Mouse (Mus musculus) forebrain, embryonic 14.5 days (tissue): Measurements from ENCODE around the gene Mup3. TPM values are rescaled to one million over a fixed set of nuclear protein-coding genes. Genes with fewer than 3 reads are reported as not detected.
"Not testable (repeated sequence)": the region's sequence is repeated elsewhere in the genome, so short reads cannot be mapped to it uniquely, and the experiment has no call there.

ENCODE experiments used
- ATAC-seq: fragments of 200-750 bp; cut with Nextera tagmentation; 2 replicates; pipeline ENCODE4 v1.8.0; 2017; ENCODE audit warnings: mild to moderate bottlenecking, moderate library complexity
- DNase-seq: peaks from one replicate; pipeline ENCODE4 v3.0.0-alpha.2; 2015; ENCODE audit warnings: low spot score
- H3K27ac ChIP-seq: fragments of 300-500 bp; sonication (generic); 2 replicates; pipeline ENCODE4 v1.5.1; 2014; ENCODE audit warnings: low read depth, mild to moderate bottlenecking, control low read depth, low read length, moderate library complexity
- H3K27me3 ChIP-seq: fragments of 300-500 bp; sonication (generic); replicated peaks from 2 replicates; pipeline ENCODE4 v1.6.1; 2014; ENCODE audit warnings: low read length, control low read depth, mixed read lengths; ENCODE audit not compliant: control insufficient read depth, insufficient read depth
- H3K36me3 ChIP-seq: fragments of 300-500 bp; sonication (generic); 2 replicates; pipeline ENCODE4 v1.6.1; 2014; ENCODE audit warnings: low read length, control low read depth; ENCODE audit not compliant: control insufficient read depth, insufficient read depth
- H3K4me1 ChIP-seq: fragments of 300-500 bp; sonication (generic); 2 replicates; pipeline ENCODE4 v1.6.1; 2014; ENCODE audit warnings: antibody characterized with exemption, low read length, control low read depth; ENCODE audit not compliant: control insufficient read depth, insufficient read depth
- H3K4me2 ChIP-seq: fragments of 300-500 bp; sonication (generic); 2 replicates; pipeline ENCODE4 v1.6.1; 2014; ENCODE audit warnings: mild to moderate bottlenecking, control low read depth, low read length
- H3K4me3 ChIP-seq: fragments of 300-500 bp; sonication (generic); 2 replicates; pipeline ENCODE4 v1.5.1; 2014; ENCODE audit warnings: low read depth, low read length, control low read depth
- H3K9ac ChIP-seq: fragments of 300-500 bp; sonication (generic); 2 replicates; pipeline ENCODE4 v1.6.1; 2014; ENCODE audit warnings: mild to moderate bottlenecking, low read length, control low read depth, moderate library complexity
- H3K9me3 ChIP-seq: fragments of 300-500 bp; sonication (generic); replicated peaks from 2 replicates; pipeline ENCODE4 v1.6.1; 2016; ENCODE audit warnings: low read length, control low read depth, mixed read lengths; ENCODE audit not compliant: control insufficient read depth
- WGBS: fragments of 180-500 bp; shearing (Covaris S2); extraction: QIAGEN DNeasy Blood & Tissue Kit; methylation state at CpG from one replicate; pipeline ENCODE4 v1.1.7; 2014; 5-methylcytosine and 5-hydroxymethylcytosine counted together
- polyA plus RNA-seq: library from polyadenylated mRNA; unstranded; fragments of >200 nt; fragmentation: Nextera tagmentation; extraction: Ambion mirVana; gene quantifications from 2 replicates; pipeline ENCODE4 v1.2.1, GENCODE M21; 2014

Mup3 gene
- not detected in 2 replicates for polyA plus RNA-seq

- no peaks in the 10 kb centered on the region for H3K36me3 ChIP-seq
- no peaks in the 10 kb centered on the region for H3K4me1 ChIP-seq
- H3K4me3 ChIP-seq = no peak within 1 kb of the TSS
- H3K27ac ChIP-seq = no peak within 1 kb of the TSS
- DNase-seq (no peak), ATAC-seq (no peak)
- WGBS = 86% methylated on average over 2 of the region's 2 CpGs
- H3K27me3 ChIP-seq = no peaks in the 10 kb centered on the region
- H3K4me2 ChIP-seq = no peak within 1 kb of the TSS
- no peak within 1 kb of the TSS for H3K9ac ChIP-seq
- H3K9me3 ChIP-seq = no peaks in the 10 kb centered on the region
Measured at GRCm38 (mm10) chr4:62087241-62087640, at the start of gene Mup3. Gene Mup3 (minus strand): TSS chr4:62087342.

- Histone ChIP-seq H3K36me3 (no peaks in the 10 kb centered on the region), H3K27me3 (no peaks in the 10 kb centered on the region), H3K4me2 (no peak overlapping the region), H3K9me3 (peaks cover 5% of the 10 kb centered on the region; the same call in 1 of the 2 replicates), H3K4me3 (no peak overlapping the region), H3K27ac (no peak overlapping the region), H3K4me1 (no peaks in the 10 kb centered on the region), H3K9ac (no peak overlapping the region)
- WGBS = 68% methylated on average over 7 of the region's 7 CpGs
- ATAC-seq = no peak
- DNase-seq = peak; percentile 4
Measured at GRCm38 (mm10) chr4:62133706-62134105, 46.6 kb upstream of the Mup3 start.

- not testable (repeated sequence) for ATAC-seq
- DNase-seq = peak; percentile 27
- WGBS = 79% methylated on average over 2 of the region's 2 CpGs
Measured at GRCm38 (mm10) chr4:62103366-62103765, 16.2 kb upstream of the Mup3 start.

GRCm38 (mm10) chr4:62087953-62088352, 811 bp upstream of the Mup3 start:
- Histone ChIP-seq H3K4me3 (no peak overlapping the region), H3K9me3 (no peaks in the 10 kb centered on the region), H3K4me2 (no peak overlapping the region), H3K27ac (no peak overlapping the region), H3K4me1 (no peaks in the 10 kb centered on the region), H3K36me3 (no peaks in the 10 kb centered on the region), H3K9ac (no peak overlapping the region), H3K27me3 (no peaks in the 10 kb centered on the region)
- WGBS = 83% methylated on average over 2 of the region's 2 CpGs
- ATAC-seq (no peak), DNase-seq (no peak)

More at GRCm38 (mm10) chr4:62103366-62103765, 16.2 kb upstream of the Mup3 start:
- H3K27ac ChIP-seq, H3K9me3 ChIP-seq, H3K4me3 ChIP-seq, H3K27me3 ChIP-seq, H3K36me3 ChIP-seq, H3K4me1 ChIP-seq, H3K4me2 ChIP-seq, H3K9ac ChIP-seq: not testable (repeated sequence)

- Histone ChIP-seq H3K9ac (no peak overlapping the region), H3K4me1 (no peaks in the 10 kb centered on the region), H3K4me3 (no peak overlapping the region), H3K4me2 (no peak overlapping the region), H3K36me3 (no peaks in the 10 kb centered on the region), H3K27me3 (no peaks in the 10 kb centered on the region), H3K9me3 (no peaks in the 10 kb centered on the region), H3K27ac (no peak overlapping the region)
- ATAC-seq (no peak), DNase-seq (no peak)
Measured at GRCm38 (mm10) chr4:62082755-62083154, 4.4 kb downstream of the Mup3 start.

GRCm38 (mm10) chr4:62075126-62075525, 12.0 kb downstream of the Mup3 start:
- Histone ChIP-seq H3K4me2 (no peak overlapping the region), H3K36me3 (no peaks in the 10 kb centered on the region), H3K27me3 (no peaks in the 10 kb centered on the region), H3K9me3 (no peaks in the 10 kb centered on the region; the same call in 1 of the 2 replicates), H3K27ac (no peak overlapping the region), H3K9ac (no peak overlapping the region), H3K4me3 (no peak overlapping the region), H3K4me1 (no peaks in the 10 kb centered on the region)
- 42% methylated on average over 3 of the region's 3 CpGs for WGBS
- no peak for ATAC-seq
- no peak for DNase-seq

- not testable (repeated sequence) for H3K36me3 ChIP-seq, H3K9ac ChIP-seq, DNase-seq, H3K27ac ChIP-seq, H3K4me1 ChIP-seq, H3K9me3 ChIP-seq, H3K27me3 ChIP-seq, H3K4me2 ChIP-seq, ATAC-seq, H3K4me3 ChIP-seq
- WGBS = 88% methylated on average over 2 of the region's 2 CpGs
Measured at GRCm38 (mm10) chr4:62054780-62055179, 32.4 kb downstream of the Mup3 start.

- H3K36me3 ChIP-seq, H3K4me3 ChIP-seq, H3K9me3 ChIP-seq, ATAC-seq, DNase-seq, H3K27ac ChIP-seq, H3K9ac ChIP-seq, H3K4me2 ChIP-seq, H3K4me1 ChIP-seq, H3K27me3 ChIP-seq: not testable (repeated sequence)
- 87% methylated on average over 2 of the region's 3 CpGs for WGBS
Measured at GRCm38 (mm10) chr4:62054058-62054457, 33.1 kb downstream of the Mup3 start, which contains the start of gene Mup20. Gene Mup20 (minus strand): TSS chr4:62054158.
